Mouse (Mus musculus) CH12.LX (cell line): ENCODE measurements around the gene Gpr107.

ENCODE experiments used
- CTCF ChIP-seq, 2 experiments: IDR thresholded peaks in 1 of 2; conservative IDR thresholded peaks in 1 of 2; 2 replicates each; pipeline ENCODE4 v1.5.1; 2011 to 2012; ENCODE audit warnings: low read depth in 2 of 2, low read length in 2 of 2, improper control_type of control experiment in 1 of 2, inconsistent platforms in 1 of 2, mild to moderate bottlenecking in 1 of 2, moderate library complexity in 1 of 2
- EP300 ChIP-seq: IDR thresholded peaks from 2 replicates; pipeline ENCODE4 v1.6.1; 2011; ENCODE audit warnings: low read length, improper control_type of control experiment
- GABPA ChIP-seq: IDR thresholded peaks from 2 replicates; pipeline ENCODE4 v1.6.1; 2012; ENCODE audit warnings: low read depth, low read length, improper control_type of control experiment, inconsistent platforms; ENCODE audit not compliant: insufficient replicate concordance
- MAX ChIP-seq: IDR thresholded peaks from 2 replicates; pipeline ENCODE4 v1.6.1; 2011; ENCODE audit warnings: low read length, improper control_type of control experiment
- MXI1 ChIP-seq: IDR thresholded peaks from 2 replicates; pipeline ENCODE4 v1.6.1; 2011; ENCODE audit warnings: mild to moderate bottlenecking, low read depth, low read length, improper control_type of control experiment
- NRF1 ChIP-seq: IDR thresholded peaks from 2 replicates; pipeline ENCODE4 v1.6.1; 2014; ENCODE audit warnings: low read depth, mild to moderate bottlenecking, inconsistent platforms, low read length, improper control_type of control experiment, moderate library complexity
- POLR2A ChIP-seq: IDR thresholded peaks from 2 replicates; pipeline ENCODE4 v1.6.1; 2011; ENCODE audit warnings: low read depth, mild to moderate bottlenecking, improper control_type of control experiment, low read length
- RCOR1 ChIP-seq: conservative IDR thresholded peaks from 2 replicates; pipeline ENCODE4 v1.6.1; 2012; ENCODE audit warnings: low read depth, mild to moderate bottlenecking, inconsistent platforms, low read length, improper control_type of control experiment
- TCF12 ChIP-seq: IDR thresholded peaks from 2 replicates; pipeline ENCODE4 v1.6.1; 2014; ENCODE audit warnings: low read depth, mild to moderate bottlenecking, inconsistent platforms, low read length, improper control_type of control experiment
- USF1 ChIP-seq: IDR thresholded peaks from 2 replicates; pipeline ENCODE4 v1.6.1; 2014; ENCODE audit warnings: low read depth, mild to moderate bottlenecking, inconsistent platforms, low read length, improper control_type of control experiment
- ZKSCAN1 ChIP-seq: IDR thresholded peaks from 2 replicates; pipeline ENCODE4 v1.6.1; 2012; ENCODE audit warnings: low read depth, inconsistent platforms, low read length, improper control_type of control experiment, borderline replicate concordance

GRCm38 (mm10) chr2:31142505-31142904 lies 9.6 kb upstream of the Gpr107 start:
- TF ChIP-seq RCOR1: no peak
- TF ChIP-seq TCF12: no peak
- TF ChIP-seq CTCF (conservative IDR thresholded peaks at IDR 0.05 in 1 of 2, IDR thresholded peaks at IDR 0.05 in 1 of 2; ENCODE audit: low read depth in 2 of 2, low read length in 2 of 2): peak in 1 of 2 experiments; percentile 80; a peak in 2 of 4 replicates
- no peak for TF ChIP-seq MAX
- no peak for TF ChIP-seq ZKSCAN1
- TF ChIP-seq EP300: no peak
- no peak for TF ChIP-seq MXI1
- TF ChIP-seq NRF1: no peak
- no peak for TF ChIP-seq GABPA
- TF ChIP-seq POLR2A: 0 out of 2 replicates have a peak, but pooled peaks have one; percentile 21
- TF ChIP-seq USF1: no peak
